Comparison of ENCODE assay signal across 9 mouse cellular contexts in genomic region chr11:102690162-102690561, GRCm38 (mm10). TPM values are rescaled to one million over a fixed set of nuclear protein-coding genes. Genes with fewer than 3 reads are reported as not detected.
DNase-seq lines count a peak whose midpoint lies in the region; ATAC-seq and TF ChIP-seq lines count a peak whose summit lies in the region.
"Had no signal": no experiment of that assay in that cellular context is flagged by ENCODE, and none has a peak within 500 bp of the region (broad histone marks: within the 10 kb centered on the region; RNA-seq: fewer than 3 reads in every experiment).

No protein-coding gene starts in this region.

- H3K4me2 ChIP-seq in heart, embryonic 11.5 days, result no peak overlapping the region

- H3K27me3 ChIP-seq in heart, embryonic 11.5 days (ENCODE audit: control insufficient read depth, insufficient read depth, low read length), result no peaks in the 10 kb centered on the region
- no peaks in the 10 kb centered on the region for H3K27me3 ChIP-seq in spleen, adult 2 months (ENCODE audit: control insufficient read depth, insufficient read depth, low read length)
- H3K27me3 ChIP-seq: megakaryocyte, embryonic 14.5 days had no signal

- no peaks in the 10 kb centered on the region for H3K4me1 ChIP-seq in heart, embryonic 11.5 days (ENCODE audit: control insufficient read depth, insufficient read depth, low read length)
- H3K4me1 ChIP-seq in spleen, adult 2 months (ENCODE audit: control insufficient read depth, insufficient read depth, insufficient read length), result no peaks in the 10 kb centered on the region

- no peaks in the 10 kb centered on the region for H3K9me3 ChIP-seq in heart, embryonic 11.5 days (replicated peaks; ENCODE audit: control insufficient read depth, low read length)
- H3K9me3 ChIP-seq: megakaryocyte, embryonic 14.5 days had no signal

- 0 out of 2 replicates have a peak, but pooled peaks cover 7% of the 10 kb centered on the region for H3K36me3 ChIP-seq in heart, embryonic 11.5 days (ENCODE audit: control insufficient read depth, insufficient read depth, low read length)
- H3K36me3 ChIP-seq in spleen, adult 2 months (ENCODE audit: control insufficient read depth, insufficient read depth, low read length), result peaks cover 1% of the 10 kb centered on the region; the same call in 1 of the 2 replicates

- H3K27ac ChIP-seq in heart, embryonic 11.5 days (ENCODE audit: low read depth, low read length), result no peak overlapping the region
- no peak overlapping the region for H3K27ac ChIP-seq in spleen, adult 2 months (ENCODE audit: insufficient read depth, low read length)

- no peak overlapping the region for H3K9ac ChIP-seq in heart, embryonic 11.5 days (ENCODE audit: low read depth, low read length)

- peak; percentile 91 for DNase-seq in heart, adult 11 months
- peak; percentile 88 for DNase-seq in R1 (ENCODE audit: low read depth, low spot score)
- peak; percentile 67 for DNase-seq in cerebellum, adult 9-11 months
- DNase-seq in frontal cortex, postnatal 36 days (ENCODE audit: low spot score in 2 of 2), result peak; percentile 61 to 75
- peak; percentile 47 for DNase-seq in layer of hippocampus, adult 9-10 months (ENCODE audit: low spot score)
- peak; percentile 61 for DNase-seq in lung, postnatal 25 days (ENCODE audit: low spot score)
- DNase-seq in spleen, adult 2 months (ENCODE audit: low read depth in 1 of 2, low spot score in 2 of 2), result peak; percentile 30 to 57

- TF ChIP-seq POLR2A in spleen, adult 2 months (IDR thresholded peaks at IDR 0.05; ENCODE audit: low read depth, low read length), result no peak

- WGBS in heart, embryonic 11.5 days (ENCODE audit: insufficient replicate concordance), result 67% methylated on average over 6 of the region's 6 CpGs
- WGBS in spleen, adult 2 months, result 67% methylated on average over 6 of the region's 6 CpGs

- H3K4me3 ChIP-seq in heart, embryonic 11.5 days (ENCODE audit: low read depth, low read length), result no peak overlapping the region
- H3K4me3 ChIP-seq in spleen, adult 2 months (ENCODE audit: extremely low read depth, insufficient read depth, insufficient read length), result no peak overlapping the region
- H3K4me3 ChIP-seq: megakaryocyte, embryonic 14.5 days had no signal

- TF ChIP-seq CTCF in spleen, adult 2 months (IDR thresholded peaks at IDR 0.05; ENCODE audit: extremely low read depth, insufficient read depth, insufficient read length, insufficient replicate concordance), result peak; percentile 47; the same call in 1 of the 2 replicates

- no peak for ATAC-seq in heart, embryonic 11.5 days (replicated peaks; ENCODE audit: insufficient number of reproducible peaks, low FRiP score, low TSS enrichment)

RNA-seq across cellular contexts. Expression of gene Ccdc43, which starts 7.4 kb away (rescaled TPM):
- polyA plus RNA-seq in heart, embryonic 11.5 days (2014; fragmentation: Nextera tagmentation; extraction: Ambion mirVana), result 39.5 and 41.8 TPM in 2 replicates
- 2.6 and 3.2 TPM in 2 replicates for polyA plus RNA-seq in spleen, adult 2 months (2012; rRNA removed)

RNA-seq across cellular contexts. Expression of gene Meioc, which starts 26.6 kb away (rescaled TPM):
- polyA plus RNA-seq in heart, embryonic 11.5 days (2014; fragmentation: Nextera tagmentation; extraction: Ambion mirVana), result 0.96 and 1.1 TPM in 2 replicates
- not detected in 2 replicates for polyA plus RNA-seq in spleen, adult 2 months (2012; rRNA removed)
